Mouse (Mus musculus): ENCODE results near the gene Ptov1.

Ptov1 gene

DNA sequence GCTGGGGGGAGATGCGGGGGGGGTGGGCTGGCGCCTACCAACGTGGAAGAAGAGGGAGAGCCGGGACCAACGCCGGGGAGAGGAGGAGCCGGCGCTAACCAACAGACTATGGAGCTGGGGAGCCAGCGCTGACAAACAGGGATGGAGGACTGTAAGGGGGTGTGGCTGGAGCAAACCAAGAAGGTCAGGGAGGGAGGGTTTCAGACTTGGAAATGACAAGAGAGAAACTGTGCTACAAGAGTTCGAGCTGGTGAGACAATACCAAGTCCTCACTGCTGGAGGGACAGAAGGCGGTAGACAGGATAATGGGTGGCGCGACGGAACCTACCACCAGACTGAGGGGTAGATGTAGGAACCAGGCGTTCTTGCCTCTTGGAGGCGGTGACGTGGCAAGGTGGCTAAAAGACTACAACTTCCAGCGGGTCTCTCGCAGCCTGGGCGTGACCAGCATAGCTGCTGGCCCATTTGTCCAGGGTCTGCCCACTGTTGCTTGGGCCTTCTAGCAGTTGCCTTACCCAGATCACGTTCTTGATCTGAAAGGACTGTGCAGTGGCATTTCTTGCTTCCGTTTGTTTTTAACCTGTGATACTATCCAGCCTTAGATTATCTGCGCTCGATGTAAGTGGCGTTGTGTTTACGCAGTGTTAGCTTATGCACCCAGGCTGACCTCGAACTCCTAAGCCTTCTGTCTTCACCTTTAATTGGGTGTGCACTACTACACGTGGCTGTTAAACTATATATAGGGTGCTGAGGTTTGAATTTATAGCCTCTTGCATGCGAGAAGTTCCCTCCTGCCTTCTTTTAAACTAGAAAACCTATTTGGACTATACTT is at the start of gene Ptov1:
Gene Ptov1, minus strand, starts transcription at position 92 of the 832 bp plus-strand sequence.
- DNase-seq (ENCODE audit: low spot score in 2 of 2) = peak; percentile 87 to 93

DNA sequence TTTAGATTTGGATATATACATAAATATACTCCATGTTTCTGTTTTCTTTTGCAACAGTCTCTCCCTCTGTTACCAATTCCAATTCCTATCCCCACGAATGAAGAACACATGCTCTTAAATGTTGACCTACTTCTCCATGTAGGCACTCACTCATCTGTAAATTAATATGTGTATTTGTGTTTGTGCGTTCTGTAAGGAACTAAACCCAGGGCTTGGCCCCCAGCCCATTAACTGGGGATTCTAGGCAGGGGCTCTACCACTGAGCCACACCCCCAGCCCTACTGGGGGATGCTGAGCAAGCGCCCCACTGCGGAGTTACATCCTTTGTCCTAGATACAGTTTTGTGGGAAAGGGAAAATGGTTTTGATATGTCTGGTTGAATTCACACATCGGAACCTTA is 49.5 kb upstream of the Ptov1 start:
- no peak for DNase-seq (ENCODE audit: low spot score in 2 of 2)

DNA sequence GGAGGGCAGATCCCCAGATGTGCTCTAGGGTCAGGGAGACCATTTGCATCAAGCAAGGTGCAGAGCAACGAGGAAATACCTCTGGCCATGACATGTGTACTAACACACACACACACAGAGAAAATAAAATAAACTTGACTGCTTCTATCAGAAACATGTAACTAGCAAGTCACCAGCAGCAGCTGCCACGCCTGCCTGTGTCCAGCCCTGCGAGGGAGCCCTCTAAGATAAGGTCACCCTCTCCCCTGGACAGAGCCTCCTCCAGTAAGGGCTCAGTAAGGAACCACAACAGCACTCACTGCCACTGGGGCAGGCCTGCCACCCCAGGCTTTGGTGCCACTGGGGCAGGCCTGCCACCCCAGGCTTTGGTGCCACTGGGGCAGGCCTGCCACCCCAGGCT is 48.6 kb upstream of the Ptov1 start:
- DNase-seq (ENCODE audit: low spot score in 2 of 2) = no peak

DNA sequence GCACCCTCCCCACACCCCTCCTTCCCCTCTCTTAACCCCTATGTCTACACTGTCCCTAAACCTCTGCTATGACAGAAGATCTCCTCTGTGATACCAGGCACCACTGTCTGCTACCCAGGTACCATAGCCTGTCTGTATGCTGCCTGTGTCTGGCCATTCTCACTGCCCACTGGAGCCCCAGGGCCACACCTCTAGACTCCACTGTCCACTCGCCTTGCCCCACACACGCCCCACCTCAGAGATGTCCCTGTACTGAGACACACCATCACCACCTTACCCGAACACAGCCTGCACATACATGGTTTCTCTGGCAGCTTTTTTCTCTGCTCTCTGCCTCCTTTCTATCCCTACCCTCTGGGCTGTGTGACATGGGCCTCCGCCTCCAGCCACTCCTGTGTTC is 47.3 kb upstream of the Ptov1 start:
- no peak for DNase-seq (ENCODE audit: low spot score in 2 of 2)

DNA sequence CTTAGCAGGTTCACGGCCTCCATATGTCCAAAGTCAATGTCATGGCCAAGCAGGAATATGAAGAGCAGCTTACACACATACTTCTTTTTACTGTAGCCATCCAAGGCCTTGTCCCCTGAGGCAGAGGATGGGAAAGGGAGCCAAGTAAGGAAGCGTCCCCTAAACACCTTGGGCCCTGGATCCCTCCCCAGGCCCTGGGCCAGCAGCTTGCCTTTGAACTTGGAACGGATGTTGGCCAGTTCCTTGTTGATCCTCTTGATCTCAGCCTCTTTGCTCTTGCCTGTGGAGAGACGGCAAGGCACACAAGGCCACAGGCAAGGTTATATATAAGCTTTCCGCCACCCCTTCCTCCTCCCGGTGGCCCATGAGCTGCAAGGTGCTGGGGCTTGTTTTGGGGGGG is 46.6 kb upstream of the Ptov1 start:
- DNase-seq (ENCODE audit: low spot score in 2 of 2) = no peak

DNA sequence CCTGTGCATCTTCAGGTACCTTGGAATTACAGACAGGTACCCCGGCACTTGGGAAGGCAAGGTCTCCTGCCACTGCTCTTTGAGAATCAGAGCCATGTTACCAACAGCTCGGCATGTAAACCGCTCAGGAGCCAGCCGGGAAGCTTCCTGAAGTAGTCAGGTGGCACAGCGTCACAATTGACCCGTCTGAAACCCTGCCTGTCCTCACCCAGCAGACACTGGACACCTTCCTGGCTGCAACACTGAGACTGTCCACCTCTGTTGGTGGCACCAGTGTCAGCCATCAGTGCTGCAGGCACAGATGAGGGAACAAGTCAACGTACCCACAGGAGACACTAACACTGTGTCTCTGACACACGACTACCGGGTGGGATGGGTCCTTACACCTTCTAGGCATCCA is 45.7 kb upstream of the Ptov1 start:
- no peak for DNase-seq (ENCODE audit: low spot score in 2 of 2)

DNA sequence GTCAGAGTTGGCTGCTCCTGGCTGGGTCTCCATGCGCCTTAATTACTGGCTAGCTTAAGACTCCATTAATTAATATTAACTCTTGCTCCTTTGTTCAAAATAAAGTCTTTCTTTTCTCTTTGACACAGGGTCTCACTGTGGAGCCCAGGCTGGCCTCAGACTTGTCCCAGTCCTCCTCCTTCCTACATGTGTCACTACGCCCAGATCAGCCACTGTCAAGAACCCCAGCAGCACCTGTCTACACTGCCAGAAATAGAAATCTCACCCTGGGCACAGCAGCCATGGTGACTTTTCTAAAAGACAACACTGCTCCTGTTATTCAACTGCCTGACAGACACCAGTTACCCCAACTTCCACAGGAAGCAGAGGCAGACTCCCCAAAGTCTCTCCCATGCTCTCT is 44.8 kb upstream of the Ptov1 start:
- no peak for DNase-seq (ENCODE audit: low spot score in 2 of 2)

DNA sequence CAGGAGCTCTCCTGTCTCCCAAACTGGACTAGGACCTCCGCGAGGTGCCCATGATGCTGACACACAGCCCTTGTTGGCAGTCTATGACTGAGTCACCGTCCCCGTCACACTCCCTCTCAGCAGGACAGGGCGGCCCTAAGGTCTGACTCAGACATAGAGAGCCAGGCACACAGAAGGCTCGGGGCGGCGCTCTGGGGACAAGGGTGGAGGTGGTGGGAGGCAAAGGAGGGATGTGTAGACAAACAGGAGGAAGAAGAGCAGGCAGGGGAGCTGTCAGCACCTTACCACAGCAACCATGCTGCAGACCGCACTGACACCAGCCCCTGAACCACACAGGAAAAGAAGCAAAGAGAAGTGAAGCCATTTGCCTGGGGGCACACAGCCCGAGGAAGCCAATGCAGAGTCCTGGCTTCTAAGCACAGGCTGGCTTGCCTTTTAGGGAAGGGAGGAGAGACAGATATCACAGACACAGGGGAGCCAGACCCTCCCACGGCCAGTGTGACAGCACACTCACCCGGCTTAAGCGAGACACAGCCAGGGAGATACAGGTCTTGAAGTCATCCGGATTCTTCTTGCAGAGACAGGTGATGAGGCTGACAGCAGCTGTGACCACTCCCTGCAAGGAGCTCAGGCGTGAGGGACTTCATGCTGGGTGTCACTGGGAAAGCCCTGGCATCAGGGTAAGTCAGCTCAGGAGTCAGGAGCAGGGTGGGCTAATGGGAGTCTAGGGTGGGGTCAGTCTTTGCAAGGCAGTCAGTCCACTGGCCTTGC is 39.3 kb upstream of the Ptov1 start:
- DNase-seq (ENCODE audit: low spot score in 2 of 2) = no peak

DNA sequence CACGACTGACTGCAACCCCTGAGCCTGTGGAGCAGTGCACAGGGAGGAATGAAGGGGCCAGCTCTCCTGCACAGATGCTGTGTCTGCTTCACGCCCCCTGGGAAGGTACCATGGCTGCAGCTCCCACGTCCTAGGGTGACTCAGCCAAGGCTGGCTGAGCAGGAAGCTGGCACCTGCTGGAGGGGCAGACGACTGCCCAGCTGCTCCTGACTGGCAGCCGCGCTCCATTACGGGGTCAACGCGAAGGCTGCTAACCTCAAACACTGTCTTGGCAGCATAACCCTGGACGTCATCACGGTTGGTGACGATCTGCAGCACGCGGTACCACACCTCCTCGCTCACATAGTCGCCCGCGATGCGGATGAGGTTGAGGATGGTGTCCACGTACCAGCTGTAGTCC is 35.8 kb upstream of the Ptov1 start:
- DNase-seq (ENCODE audit: low spot score in 2 of 2) = no peak

DNA sequence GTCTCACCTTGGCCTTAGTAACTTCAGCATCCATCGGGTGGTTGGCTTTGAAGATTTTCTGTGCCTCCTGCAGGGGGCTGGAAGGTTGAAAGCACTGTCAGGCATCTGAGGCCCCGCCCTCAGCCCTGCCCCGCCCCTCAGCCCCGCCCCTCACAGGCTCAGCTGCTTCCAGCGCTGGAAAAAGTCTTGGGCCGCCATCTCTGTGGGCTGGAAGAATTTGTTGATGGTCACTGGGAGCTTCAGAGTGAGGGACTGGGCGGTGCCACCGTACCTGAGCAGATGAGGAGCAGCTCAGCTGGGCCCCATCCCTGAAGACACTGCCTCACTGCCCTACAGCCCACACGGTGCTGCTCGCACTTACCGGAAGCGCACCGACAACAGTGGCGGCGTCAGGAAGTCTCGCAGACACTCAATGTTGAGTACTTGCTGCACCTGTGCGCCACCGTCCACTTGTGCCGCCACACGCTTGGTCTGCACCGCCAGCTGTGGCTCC is 31.7 kb upstream of the Ptov1 start:
- DNase-seq (ENCODE audit: low spot score in 2 of 2) = no peak

DNA sequence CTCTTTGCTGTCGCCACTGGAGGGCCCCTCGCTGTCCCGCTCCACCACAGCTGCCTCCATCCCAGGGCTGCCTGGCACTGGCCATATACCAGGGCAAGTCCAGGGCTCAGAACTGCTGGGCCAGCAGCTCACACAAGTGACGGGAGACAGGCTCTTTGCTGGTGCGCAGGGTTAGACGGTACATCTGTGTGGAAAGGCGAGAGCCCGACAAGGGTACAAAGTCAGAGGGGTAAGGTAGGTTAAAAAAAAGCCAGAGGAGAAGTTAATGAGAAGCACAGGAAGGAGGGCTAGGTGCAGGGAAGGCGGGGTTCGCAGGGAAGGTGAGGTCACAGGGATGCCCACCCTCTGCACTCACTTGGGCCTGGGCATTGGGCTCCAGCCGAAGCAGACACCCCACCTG is 31.0 kb upstream of the Ptov1 start:
- no peak for DNase-seq (ENCODE audit: low spot score in 2 of 2)

DNA sequence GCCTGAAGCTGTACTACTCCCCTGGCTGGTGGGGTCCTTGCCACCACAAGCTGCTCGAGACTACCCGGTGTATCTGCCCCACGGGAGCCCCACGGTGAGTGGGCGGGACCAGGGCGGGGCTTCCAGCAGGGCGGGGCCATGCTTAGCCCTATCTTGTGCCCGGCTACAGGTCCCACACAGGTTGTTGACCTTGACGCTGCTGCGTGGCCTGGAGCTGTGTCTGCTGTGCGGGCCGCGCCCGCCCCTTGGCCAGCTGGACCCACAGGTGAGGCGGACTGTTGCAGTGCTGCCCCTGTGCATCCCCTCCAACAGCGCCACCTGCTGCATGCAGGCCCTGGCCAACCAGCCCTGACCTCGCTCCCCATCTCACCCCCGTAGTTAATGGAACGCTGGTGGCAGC is 29.0 kb upstream of the Ptov1 start:
- no peak for DNase-seq (ENCODE audit: low spot score in 2 of 2)

DNA sequence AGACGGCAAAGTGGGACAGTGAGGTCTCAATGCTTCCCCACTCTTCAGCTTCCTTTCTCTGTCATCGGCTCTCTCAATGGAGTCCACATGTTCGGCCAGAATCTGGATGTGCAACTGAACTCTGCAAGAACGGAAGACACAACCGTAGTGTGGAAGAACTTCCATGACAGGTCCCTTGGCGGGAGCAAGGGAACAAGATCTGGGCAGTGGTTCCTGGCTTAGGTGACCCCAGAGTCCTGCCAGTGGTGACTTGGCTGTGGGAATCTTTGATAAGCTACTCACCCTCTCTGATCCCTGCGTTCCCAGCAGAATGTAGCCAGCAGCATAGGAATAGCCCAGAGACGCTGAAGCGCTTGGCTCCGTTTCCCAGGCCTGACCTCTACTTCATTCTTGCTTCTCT is 26.9 kb upstream of the Ptov1 start:
- no peak for DNase-seq (ENCODE audit: low spot score in 2 of 2)

DNA sequence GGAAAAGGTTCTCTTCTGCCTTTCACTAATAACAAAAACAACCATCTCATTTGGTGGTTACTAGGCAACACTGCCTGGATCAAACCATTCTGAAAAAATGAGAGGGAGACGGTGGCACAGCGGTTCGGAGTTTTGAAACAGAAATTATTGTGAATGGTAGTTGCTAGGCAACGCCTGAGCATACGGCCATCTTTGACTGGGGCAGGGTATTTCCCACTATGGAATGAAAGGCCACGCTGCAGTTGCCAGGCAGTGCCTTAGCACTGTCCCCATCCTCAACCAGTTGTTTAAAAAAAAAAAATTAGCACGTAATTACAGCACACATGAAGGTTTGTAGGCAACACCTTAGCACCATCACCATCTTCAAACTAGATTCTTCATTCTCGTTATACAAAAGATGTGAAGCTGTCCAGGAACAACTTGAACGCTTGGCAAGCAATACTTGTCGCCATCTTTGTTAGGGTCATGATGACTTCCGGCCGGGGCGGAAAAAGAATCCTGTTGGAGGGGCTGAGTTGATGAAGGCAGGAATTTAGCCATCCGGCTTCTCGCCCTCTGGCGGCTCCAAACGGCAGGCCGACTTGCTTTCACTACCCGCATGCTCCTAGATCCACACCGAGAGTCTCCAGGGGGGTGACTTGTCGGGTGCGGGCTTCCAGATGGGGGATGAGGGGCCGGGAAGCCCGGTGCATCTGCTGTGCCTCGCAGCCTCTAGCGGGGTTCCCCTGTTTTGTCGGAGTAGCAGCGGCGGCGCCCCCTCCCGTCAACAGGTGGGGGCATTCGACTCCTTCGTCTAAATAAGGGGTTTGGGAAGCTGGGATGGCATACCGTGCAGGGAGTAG is 26.2 kb upstream of the Ptov1 start, which contains the start of gene Fuz:
Gene Fuz, plus strand, starts transcription at position 487 of the 842 bp plus-strand sequence.
- DNase-seq (ENCODE audit: low spot score in 2 of 2) = peak; percentile 70 to 89

DNA sequence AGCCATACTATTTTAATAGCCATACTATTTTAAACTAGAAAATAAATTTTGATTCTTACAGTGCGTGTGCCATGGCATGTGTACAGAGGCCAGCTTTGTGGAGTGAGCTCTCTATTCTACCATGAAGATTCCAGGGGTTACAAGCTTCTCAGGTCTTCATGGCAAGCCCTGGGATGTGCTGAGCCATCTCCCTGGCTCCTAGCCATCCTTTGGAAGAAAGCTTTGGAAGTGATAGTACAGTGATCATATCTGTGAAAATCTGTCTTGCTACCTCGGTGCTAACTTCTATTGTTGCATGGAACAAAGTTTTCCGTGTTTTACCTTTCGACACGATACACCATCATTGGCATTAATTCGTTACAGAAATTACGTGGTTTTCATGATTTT is 25.6 kb upstream of the Ptov1 start:
- no peak for DNase-seq (ENCODE audit: low spot score in 2 of 2)

DNA sequence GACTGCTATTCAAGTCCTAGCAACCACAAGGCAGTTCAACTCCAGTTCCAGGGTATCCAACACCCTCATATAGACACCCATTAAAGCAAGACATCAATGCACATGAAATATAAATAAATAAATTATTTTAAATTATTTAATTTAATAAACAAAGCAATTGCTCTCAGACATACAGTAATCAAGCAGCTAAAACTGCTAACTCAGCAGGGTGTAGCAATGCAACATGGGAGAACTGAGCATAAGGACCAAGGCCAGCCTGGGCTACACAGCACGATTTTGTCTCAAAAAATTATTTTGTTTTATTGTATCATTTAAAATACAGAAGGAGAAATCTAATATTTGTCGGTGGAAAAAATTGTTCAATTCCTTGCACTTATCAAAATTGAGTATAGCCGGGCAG is 24.6 kb upstream of the Ptov1 start:
- no peak for DNase-seq (ENCODE audit: low spot score in 2 of 2)

DNA sequence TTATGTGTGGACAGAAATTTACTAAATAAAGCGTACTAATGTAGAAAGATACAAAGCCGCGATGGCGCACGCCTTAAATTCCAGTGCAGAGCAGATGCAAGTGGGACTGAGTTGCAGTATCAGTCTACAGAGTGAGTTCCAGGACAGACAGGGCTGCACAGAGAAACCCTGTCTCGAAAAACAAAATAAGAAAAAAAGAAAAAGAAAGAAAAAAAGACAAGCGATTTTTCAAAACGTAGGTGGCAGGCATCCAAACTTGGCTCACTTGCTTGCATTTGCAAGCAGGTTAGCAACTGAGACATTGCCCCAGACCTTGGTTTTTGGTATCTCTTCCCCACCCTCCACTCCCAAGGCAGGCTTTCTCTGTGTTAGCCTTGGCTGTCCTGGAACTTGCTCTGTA is 23.6 kb upstream of the Ptov1 start:
- DNase-seq (ENCODE audit: low spot score in 2 of 2) = no peak

DNA sequence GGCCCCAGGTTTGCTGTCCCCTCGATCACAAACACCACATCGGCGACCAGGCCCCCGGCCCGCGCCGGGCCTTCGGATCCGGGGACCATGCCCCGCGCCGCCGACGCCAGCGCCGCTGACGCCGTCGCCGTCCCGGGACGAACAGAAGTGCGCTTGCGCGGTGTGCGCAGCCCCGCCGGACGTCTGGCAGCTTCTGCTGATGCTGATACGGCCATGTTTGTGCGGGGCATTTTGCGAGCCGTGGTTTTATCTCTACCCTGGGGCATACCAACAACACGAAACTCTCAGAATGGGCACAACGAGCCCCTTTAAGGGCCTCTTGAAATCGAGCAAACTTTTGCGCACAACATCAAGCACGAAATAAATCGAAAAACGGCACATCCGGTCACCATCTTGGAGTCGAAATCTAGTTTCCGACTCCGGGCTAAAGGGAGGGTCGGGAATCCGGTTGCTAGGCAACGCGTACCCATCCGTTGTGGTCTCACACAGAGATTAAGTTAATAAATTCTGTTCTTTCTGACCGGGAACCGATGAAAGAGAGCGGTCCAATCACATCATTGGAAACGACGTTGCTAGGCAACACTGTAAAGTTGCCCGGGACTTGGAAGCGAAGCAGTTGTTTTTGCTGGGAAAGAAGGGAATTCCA is 22.8 kb upstream of the Ptov1 start, which contains the start of gene Med25:
Gene Med25, minus strand, starts transcription at position 437 of the 646 bp plus-strand sequence.
- DNase-seq (ENCODE audit: low spot score in 2 of 2) = peak; percentile 72 to 87

DNA sequence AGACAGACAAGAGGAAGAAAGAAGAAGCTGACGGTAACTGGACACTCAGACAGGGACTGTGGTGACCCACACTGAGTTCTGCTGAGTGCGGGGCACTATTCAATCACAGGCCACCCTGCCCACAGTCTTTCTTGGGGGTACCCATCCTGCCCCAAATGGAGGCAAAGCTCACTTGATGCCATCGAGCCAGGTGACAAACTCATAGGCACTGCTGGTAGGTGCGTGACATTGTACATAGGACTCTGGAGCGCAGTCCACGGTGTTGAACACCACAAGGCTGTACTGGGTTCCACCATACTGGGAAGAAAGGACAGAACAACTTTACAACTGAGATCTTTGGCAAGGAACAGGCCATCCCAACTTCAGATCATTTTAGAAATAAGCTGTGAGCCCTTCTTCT is 22.0 kb upstream of the Ptov1 start:
- no peak for DNase-seq (ENCODE audit: low spot score in 2 of 2)

DNA sequence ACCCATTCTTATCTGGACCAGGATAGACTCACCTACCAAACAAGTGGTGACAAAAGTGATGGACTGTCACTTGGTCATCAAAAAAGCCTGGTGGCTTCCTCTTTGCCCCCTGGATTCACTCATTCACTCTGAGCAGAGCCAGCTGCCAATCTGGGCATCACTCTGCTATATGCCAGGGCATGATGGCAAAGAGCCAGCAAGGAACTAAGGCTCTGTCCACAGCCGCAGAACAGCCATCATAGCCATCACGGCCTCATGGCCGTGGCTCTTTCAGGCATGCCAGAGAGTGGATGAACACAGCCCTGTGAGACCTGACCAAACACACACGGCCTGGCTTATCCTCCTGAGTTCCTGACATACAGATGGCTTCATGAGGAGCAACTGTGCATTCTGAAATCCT is 21.1 kb upstream of the Ptov1 start:
- peak in 1 of 2 experiments; percentile 52 for DNase-seq (ENCODE audit: low spot score in 2 of 2)

DNA sequence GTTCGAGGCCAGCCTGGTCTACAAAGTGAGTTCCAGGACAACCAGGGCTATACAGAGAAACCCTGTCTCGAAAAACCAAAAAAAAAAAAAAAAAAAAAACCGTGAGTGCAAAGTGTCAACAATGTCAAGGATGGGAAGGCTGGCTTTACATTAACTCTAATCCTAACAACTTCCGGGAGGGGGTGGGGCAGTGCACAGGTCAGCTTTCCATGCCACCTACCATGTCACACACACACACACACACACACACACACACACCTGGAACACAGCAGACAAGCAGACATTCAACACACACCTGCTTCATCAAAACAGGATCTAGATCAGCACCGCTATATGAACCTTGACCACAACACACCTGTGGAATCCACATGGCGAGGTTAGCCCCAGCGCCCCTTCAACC is 20.6 kb upstream of the Ptov1 start:
- no peak for DNase-seq (ENCODE audit: low spot score in 2 of 2)
